Mouse (Mus musculus) lung, adult 18-20 months (tissue): ENCODE data around the gene Frs2.

Experiments used
- DNase-seq, 2 experiments: peaks; one replicate each; pipeline ENCODE4 v3.0.0; 2022; ENCODE audit warnings: mixed read lengths in 2 of 2

The Frs2 gene

GRCm38 (mm10) chr10:117148361-117149003 lies at the start of gene Frs2:
TSS of gene Frs2 (minus strand) at chr10:117148534.
- peak; percentile 95 to 97 for DNase-seq

GRCm38 (mm10) chr10:117196696-117197095 lies 48.4 kb upstream of the Frs2 start:
- DNase-seq, result no peak

- no peak for DNase-seq
Observed at GRCm38 (mm10) chr10:117195748-117196147, 47.4 kb upstream of the Frs2 start.

GRCm38 (mm10) chr10:117195005-117195404 lies 46.7 kb upstream of the Frs2 start:
- DNase-seq, result no peak

- DNase-seq, result no peak
Observed at GRCm38 (mm10) chr10:117193364-117193763, 45.0 kb upstream of the Frs2 start.

- DNase-seq, result no peak
Observed at GRCm38 (mm10) chr10:117185399-117186089, 37.2 kb upstream of the Frs2 start.

- no peak for DNase-seq
Observed at GRCm38 (mm10) chr10:117181098-117181497, 32.8 kb upstream of the Frs2 start.

GRCm38 (mm10) chr10:117174645-117175044 lies 26.3 kb upstream of the Frs2 start:
- DNase-seq, result no peak

GRCm38 (mm10) chr10:117173566-117174438 lies 25.5 kb upstream of the Frs2 start:
- DNase-seq, result no peak

GRCm38 (mm10) chr10:117173111-117173510 lies 24.8 kb upstream of the Frs2 start:
- no peak for DNase-seq

GRCm38 (mm10) chr10:117172069-117172468 lies 23.7 kb upstream of the Frs2 start:
- DNase-seq, result no peak

- no peak for DNase-seq
Observed at GRCm38 (mm10) chr10:117166785-117167425, 18.6 kb upstream of the Frs2 start.

- no peak for DNase-seq
Observed at GRCm38 (mm10) chr10:117162662-117163061, 14.3 kb upstream of the Frs2 start.

- no peak for DNase-seq
Observed at GRCm38 (mm10) chr10:117160099-117160498, 11.8 kb upstream of the Frs2 start.

- no peak for DNase-seq
Observed at GRCm38 (mm10) chr10:117152247-117152646, 3.9 kb upstream of the Frs2 start.

- no peak for DNase-seq
Observed at GRCm38 (mm10) chr10:117151676-117152075, 3.3 kb upstream of the Frs2 start.

GRCm38 (mm10) chr10:117151241-117151640 lies 2.9 kb upstream of the Frs2 start:
- peak in 1 of 2 experiments; percentile 15 for DNase-seq

- no peak for DNase-seq
Observed at GRCm38 (mm10) chr10:117150764-117151163, 2.4 kb upstream of the Frs2 start.

- peak; percentile 38 to 42 for DNase-seq
Observed at GRCm38 (mm10) chr10:117149942-117150617, 1.7 kb upstream of the Frs2 start.

GRCm38 (mm10) chr10:117149241-117149640 lies 907 bp upstream of the Frs2 start:
- DNase-seq, result no peak

GRCm38 (mm10) chr10:117147463-117148360 lies 622 bp downstream of the Frs2 start:
- peak; percentile 24 for DNase-seq
